Mouse (Mus musculus): ENCODE results near the gene Ciita. TPM values are rescaled to one million over a fixed set of nuclear protein-coding genes. Genes with fewer than 3 reads are reported as not detected.

The Ciita gene
- total and polyA plus RNA-seq, 3 experiments, result 39.1 to 69.6 (median 39.8) TPM

GRCm38 (mm10) chr16:10436166-10436565 lies 43.7 kb upstream of the Ciita start:
- Histone ChIP-seq H3K4me1 (ENCODE audit: control insufficient read depth in 1 of 2, insufficient read depth in 2 of 2) (peaks cover 29 to 60% of the 10 kb centered on the region in 2 experiments), H3K27ac (ENCODE audit: insufficient read depth, low read depth) (no peak overlapping the region), H3K9me3 (replicated peaks; ENCODE audit: low read length) (no peaks in the 10 kb centered on the region), H3K79me2 (replicated peaks; ENCODE audit: control insufficient read depth, extremely low read depth, insufficient read depth, poor library complexity, severe bottlenecking) (no peaks in the 10 kb centered on the region), H3K9ac (ENCODE audit: insufficient read depth, low read depth) (no peak overlapping the region), H3K36me3 (replicated peaks in 1 of 2; ENCODE audit: control insufficient read depth in 1 of 2, insufficient read depth in 1 of 2, low read length in 1 of 2) (no peaks in the 10 kb centered on the region), H3K4me2 (ENCODE audit: insufficient read depth, low read depth, poor library complexity, severe bottlenecking) (no peak overlapping the region), H3K4me3 (replicated peaks in 1 of 3; ENCODE audit: low read depth in 2 of 3, low read length in 2 of 3, poor library complexity in 1 of 3) (no peak overlapping the region), H3K27me3 (replicated peaks) (no peaks in the 10 kb centered on the region)
- no peak for TF ChIP-seq MEF2A (IDR thresholded peaks at IDR 0.05; ENCODE audit: borderline replicate concordance, low read depth, low read length)
- TF ChIP-seq RCOR1 (conservative IDR thresholded peaks at IDR 0.05; ENCODE audit: low read depth, low read length), result no peak
- TF ChIP-seq USF1 (IDR thresholded peaks at IDR 0.05; ENCODE audit: low read depth, low read length), result no peak
- TF ChIP-seq ZNF384 (IDR thresholded peaks at IDR 0.05; ENCODE audit: low read depth, low read length), result no peak
- no peak for TF ChIP-seq ZC3H11A (IDR thresholded peaks at IDR 0.05; ENCODE audit: low read depth, low read length)
- TF ChIP-seq PAX5 (IDR thresholded peaks at IDR 0.05; ENCODE audit: low read length), result no peak
- no peak for TF ChIP-seq E2F4 (IDR thresholded peaks at IDR 0.05; ENCODE audit: insufficient replicate concordance, low read depth, low read length)
- no peak for TF ChIP-seq ELF1 (IDR thresholded peaks at IDR 0.05; ENCODE audit: low read depth, low read length)
- TF ChIP-seq NRF1 (IDR thresholded peaks at IDR 0.05; ENCODE audit: low read depth, low read length), result no peak
- TF ChIP-seq RAD21 (IDR thresholded peaks at IDR 0.05; ENCODE audit: low read depth, low read length), result no peak
- TF ChIP-seq IRF4 (IDR thresholded peaks at IDR 0.05; ENCODE audit: low read depth, low read length), result no peak
- no peak for TF ChIP-seq CHD2 (IDR thresholded peaks at IDR 0.05; ENCODE audit: low read length)
- no peak for TF ChIP-seq JUN (IDR thresholded peaks at IDR 0.05; ENCODE audit: insufficient read depth, low read depth, low read length)
- no peak for TF ChIP-seq MXI1 (IDR thresholded peaks at IDR 0.05; ENCODE audit: low read depth, low read length)
- no peak for TF ChIP-seq TBP (conservative IDR thresholded peaks at IDR 0.05; ENCODE audit: low read depth, low read length)
- no peak for TF ChIP-seq ZKSCAN1 (IDR thresholded peaks at IDR 0.05; ENCODE audit: borderline replicate concordance, low read depth, low read length)
- TF ChIP-seq SIN3A (IDR thresholded peaks at IDR 0.05; ENCODE audit: low read length), result no peak
- no peak for TF ChIP-seq ETS1 (conservative IDR thresholded peaks at IDR 0.05; ENCODE audit: low read depth, low read length)
- no peak for DNase-seq (ENCODE audit: extremely low read depth)
- in situ Hi-C loops (cut with MboI; ENCODE audit: low pct_ligation_motif_present, low pct_unique_long_range_greater_than_20kb, low sequenced_read_pairs), result no loop called here
- dilution Hi-C loops (cut with MboI; ENCODE audit: extremely low pct_ligation_motif_present, extremely low pct_unique_long_range_greater_than_20kb, low sequenced_read_pairs), result no loop called here

DNA sequence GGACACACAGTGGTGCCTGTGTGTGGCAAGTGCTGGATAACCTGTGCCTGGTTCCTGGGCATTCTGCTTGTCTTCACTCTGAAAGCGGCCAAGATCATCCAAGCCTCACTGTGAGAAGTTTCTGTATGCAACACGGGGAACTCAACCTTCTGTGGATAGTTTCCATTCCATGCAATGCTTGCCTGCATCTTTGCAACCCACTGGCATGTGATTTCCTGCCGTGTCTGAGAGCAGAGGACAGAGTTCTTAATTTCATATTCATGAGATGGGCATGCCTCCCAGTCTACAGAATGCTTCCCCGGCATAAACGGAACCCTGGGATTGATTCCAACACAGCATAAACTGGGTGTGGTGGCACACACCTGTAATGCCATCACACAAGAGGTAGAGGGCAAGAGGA lies 41.8 kb upstream of the Ciita start:
- dilution Hi-C loops (cut with MboI; ENCODE audit: extremely low pct_ligation_motif_present, extremely low pct_unique_long_range_greater_than_20kb, low sequenced_read_pairs), result no loop called here
- Histone ChIP-seq H3K27ac (ENCODE audit: insufficient read depth, low read depth) (no peak overlapping the region), H3K4me1 (ENCODE audit: control insufficient read depth in 1 of 2, insufficient read depth in 2 of 2) (peaks cover 14 to 41% of the 10 kb centered on the region in 2 experiments), H3K4me3 (replicated peaks in 1 of 3; ENCODE audit: low read depth in 2 of 3, low read length in 2 of 3, poor library complexity in 1 of 3) (no peak overlapping the region), H3K9ac (ENCODE audit: insufficient read depth, low read depth) (no peak overlapping the region), H3K9me3 (replicated peaks; ENCODE audit: low read length) (no peaks in the 10 kb centered on the region), H3K79me2 (replicated peaks; ENCODE audit: control insufficient read depth, extremely low read depth, insufficient read depth, poor library complexity, severe bottlenecking) (no peaks in the 10 kb centered on the region), H3K27me3 (replicated peaks) (no peaks in the 10 kb centered on the region), H3K4me2 (ENCODE audit: insufficient read depth, low read depth, poor library complexity, severe bottlenecking) (no peak overlapping the region), H3K36me3 (replicated peaks in 1 of 2; ENCODE audit: control insufficient read depth in 1 of 2, insufficient read depth in 1 of 2, low read length in 1 of 2) (no peaks in the 10 kb centered on the region)
- in situ Hi-C loops (cut with MboI; ENCODE audit: low pct_ligation_motif_present, low pct_unique_long_range_greater_than_20kb, low sequenced_read_pairs), result no loop called here
- peak; percentile 34; the same call in 1 of the 2 replicates for TF ChIP-seq BHLHE40 (IDR thresholded peaks at IDR 0.05; ENCODE audit: low read depth, low read length)
- TF ChIP-seq ELF1 (IDR thresholded peaks at IDR 0.05; ENCODE audit: low read depth, low read length), result no peak
- TF ChIP-seq MAFK (IDR thresholded peaks at IDR 0.05; ENCODE audit: insufficient replicate concordance, low read length), result no peak
- TF ChIP-seq KAT2A (IDR thresholded peaks at IDR 0.05; ENCODE audit: insufficient replicate concordance, low read length), result no peak
- DNase-seq (ENCODE audit: extremely low read depth), result no peak

Data from CH12.LX (cell line).